In genomic region chr8:3350747-3351146, GRCm38 (mm10) we compare ENCODE assay signal across 19 mouse cellular contexts. TPM values are rescaled to one million over a fixed set of nuclear protein-coding genes. Genes with fewer than 3 reads are reported as not detected.
"Had no signal": no experiment of that assay in that cellular context is flagged by ENCODE, and none has a peak within 500 bp of the region (broad histone marks: within the 10 kb centered on the region; RNA-seq: fewer than 3 reads in every experiment).

No protein-coding gene starts in this region.

- H3K27me3 ChIP-seq: midbrain, embryonic 12.5 days; neural tube, embryonic 13.5 days; neural tube, embryonic 15.5 days had no signal

- H3K27ac ChIP-seq: midbrain, embryonic 10.5 days; midbrain, embryonic 12.5 days; neural tube, embryonic 13.5 days; neural tube, embryonic 15.5 days had no signal

- H3K9me3 ChIP-seq: midbrain, embryonic 12.5 days; neural tube, embryonic 13.5 days; neural tube, embryonic 15.5 days had no signal

- H3K36me3 ChIP-seq: midbrain, embryonic 10.5 days; midbrain, embryonic 12.5 days; neural tube, embryonic 13.5 days; neural tube, embryonic 15.5 days had no signal

- H3K4me2 ChIP-seq: lung, embryonic 14.5 days; midbrain, embryonic 12.5 days; neural tube, embryonic 13.5 days; neural tube, embryonic 15.5 days had no signal

- H3K4me1 ChIP-seq: midbrain, embryonic 10.5 days; midbrain, embryonic 12.5 days; neural tube, embryonic 13.5 days; neural tube, embryonic 15.5 days had no signal

- H3K4me3 ChIP-seq: midbrain, embryonic 10.5 days; midbrain, embryonic 12.5 days; myocyte; neural tube, embryonic 13.5 days; neural tube, embryonic 15.5 days had no signal

- ATAC-seq: midbrain, embryonic 16.5 days had no signal

- DNase-seq: lung, embryonic 14.5 days; lung, postnatal 10 days; lung, postnatal 4 days; midbrain, embryonic 14.5 days; retina, postnatal 1 day; right cerebral cortex, adult 18-20 months; right cerebral cortex, postnatal 25 days; right cerebral cortex, postnatal 4 days; spleen, adult 18-20 months; thymus, adult 18-20 months; thymus, postnatal 14 days; thymus, postnatal 36 days had no signal

- H3K9ac ChIP-seq: lung, embryonic 14.5 days; midbrain, embryonic 12.5 days; neural tube, embryonic 13.5 days; neural tube, embryonic 15.5 days had no signal

RNA-seq across cellular contexts. Expression of gene A430078G23Rik, which starts 2.5 kb away (rescaled TPM):
- polyA plus RNA-seq: midbrain, embryonic 10.5 days; midbrain, embryonic 12.5 days; midbrain, embryonic 14.5 days; midbrain, embryonic 16.5 days; myocyte; neural tube, embryonic 11.5 days; neural tube, embryonic 13.5 days; neural tube, embryonic 15.5 days had no signal
